Mouse (Mus musculus) right cerebral cortex, adult 18-20 months (tissue): ENCODE measurements around the gene Fam126a.
A peak's percentile ranks its signal among the peaks of the same experiment; 100 is the strongest.

Experiments
- DNase-seq: peaks from one replicate; pipeline ENCODE4 v3.0.0; 2022; ENCODE audit warnings: mixed read lengths

Gene Fam126a

GRCm38 (mm10) chr5:24039423-24039822 lies 8.9 kb upstream of the Fam126a start:
- no peak for DNase-seq

GRCm38 (mm10) chr5:24038819-24039218 lies 8.3 kb upstream of the Fam126a start:
- no peak for DNase-seq

DNA sequence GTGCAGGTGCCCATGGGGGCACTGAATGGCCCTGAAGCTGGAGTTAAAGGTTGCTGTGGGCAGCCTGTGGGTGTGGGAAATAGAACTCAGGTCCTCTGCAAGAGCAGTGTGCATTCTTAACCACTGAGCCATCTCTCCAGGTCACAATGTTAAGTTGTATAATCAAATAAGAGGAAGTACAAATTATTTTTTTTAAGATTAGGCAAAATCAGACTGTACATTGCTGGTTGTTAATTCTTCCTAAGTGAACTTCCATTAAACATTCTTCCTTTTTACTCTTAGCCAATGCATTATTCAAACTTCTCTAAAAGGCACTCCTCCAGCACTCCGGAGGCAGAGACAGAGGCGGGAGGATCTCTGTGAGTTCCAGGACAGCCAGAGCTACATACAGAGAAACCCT lies 7.7 kb upstream of the Fam126a start:
- no peak for DNase-seq

GRCm38 (mm10) chr5:24036731-24037130 lies 6.2 kb upstream of the Fam126a start:
- DNase-seq, result no peak

- DNase-seq, result no peak
Observed at GRCm38 (mm10) chr5:24034970-24035369, 4.5 kb upstream of the Fam126a start.

DNA sequence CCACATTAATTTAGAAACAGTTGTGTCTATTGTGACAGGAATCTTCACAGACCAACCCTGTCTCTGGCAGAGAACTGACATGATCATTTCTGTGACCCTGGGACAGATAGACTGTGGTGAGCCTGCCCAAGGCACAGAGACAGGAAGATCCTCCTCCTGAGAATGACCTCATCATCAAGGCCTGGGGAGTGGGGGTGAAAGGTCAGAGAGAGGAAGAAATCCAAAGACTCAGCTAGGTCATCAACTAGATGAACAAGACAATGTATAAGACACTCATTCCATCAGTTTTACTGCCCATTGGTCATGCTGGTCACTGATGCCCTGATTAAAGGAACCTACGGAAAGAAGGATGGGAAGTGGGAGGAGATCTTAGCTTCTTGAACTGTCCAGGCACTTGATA lies 3.6 kb upstream of the Fam126a start:
- no peak for DNase-seq

- peak; percentile 15 for DNase-seq
Observed at GRCm38 (mm10) chr5:24029946-24030578, 428 bp downstream of the Fam126a start.

- peak; percentile 42 for DNase-seq
Observed at GRCm38 (mm10) chr5:24029331-24029771, 1.1 kb downstream of the Fam126a start.

DNA sequence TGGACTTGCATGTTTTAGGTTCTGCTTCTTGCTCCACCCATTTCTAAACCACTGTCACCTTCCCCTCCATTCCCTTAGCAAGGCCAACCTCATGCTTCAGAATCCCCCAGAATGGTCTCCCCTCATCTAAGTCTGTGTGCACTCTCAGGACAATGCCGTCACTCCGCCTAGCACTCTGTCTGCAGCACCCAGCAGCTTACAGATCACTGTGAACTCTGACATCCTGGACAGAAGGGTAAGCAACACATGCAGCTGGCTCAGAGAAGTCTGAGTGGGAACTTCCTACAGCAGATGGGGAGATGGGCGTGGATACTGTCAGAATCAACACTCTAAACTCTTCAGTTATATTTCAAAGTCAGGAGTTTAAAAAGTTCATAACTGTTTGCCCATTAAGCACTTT lies 5.5 kb downstream of the Fam126a start:
- no peak for DNase-seq

- DNase-seq, result no peak
Observed at GRCm38 (mm10) chr5:24023226-24023625, 7.3 kb downstream of the Fam126a start.

- no peak for DNase-seq
Observed at GRCm38 (mm10) chr5:24021683-24022082, 8.8 kb downstream of the Fam126a start.

DNA sequence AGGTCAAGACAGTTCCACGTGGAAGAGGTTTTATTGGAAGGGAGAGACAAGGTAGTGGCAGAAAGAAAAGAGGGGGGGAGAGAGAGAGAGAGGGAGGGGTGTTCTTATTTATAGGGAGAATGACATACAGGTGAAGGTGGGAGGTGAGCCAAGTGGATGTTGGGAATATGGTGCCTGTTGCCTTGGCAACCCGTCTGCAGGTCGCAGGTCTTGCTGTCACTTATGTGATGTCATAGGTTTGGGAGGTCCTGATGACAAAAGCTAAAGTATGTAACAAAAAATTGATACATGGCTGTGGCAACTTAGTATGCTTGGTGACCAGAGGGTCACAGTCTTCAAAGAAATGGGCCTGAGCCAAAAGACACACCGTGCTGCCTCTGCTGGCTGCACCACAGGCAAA lies 10.1 kb downstream of the Fam126a start:
- DNase-seq, result no peak

DNA sequence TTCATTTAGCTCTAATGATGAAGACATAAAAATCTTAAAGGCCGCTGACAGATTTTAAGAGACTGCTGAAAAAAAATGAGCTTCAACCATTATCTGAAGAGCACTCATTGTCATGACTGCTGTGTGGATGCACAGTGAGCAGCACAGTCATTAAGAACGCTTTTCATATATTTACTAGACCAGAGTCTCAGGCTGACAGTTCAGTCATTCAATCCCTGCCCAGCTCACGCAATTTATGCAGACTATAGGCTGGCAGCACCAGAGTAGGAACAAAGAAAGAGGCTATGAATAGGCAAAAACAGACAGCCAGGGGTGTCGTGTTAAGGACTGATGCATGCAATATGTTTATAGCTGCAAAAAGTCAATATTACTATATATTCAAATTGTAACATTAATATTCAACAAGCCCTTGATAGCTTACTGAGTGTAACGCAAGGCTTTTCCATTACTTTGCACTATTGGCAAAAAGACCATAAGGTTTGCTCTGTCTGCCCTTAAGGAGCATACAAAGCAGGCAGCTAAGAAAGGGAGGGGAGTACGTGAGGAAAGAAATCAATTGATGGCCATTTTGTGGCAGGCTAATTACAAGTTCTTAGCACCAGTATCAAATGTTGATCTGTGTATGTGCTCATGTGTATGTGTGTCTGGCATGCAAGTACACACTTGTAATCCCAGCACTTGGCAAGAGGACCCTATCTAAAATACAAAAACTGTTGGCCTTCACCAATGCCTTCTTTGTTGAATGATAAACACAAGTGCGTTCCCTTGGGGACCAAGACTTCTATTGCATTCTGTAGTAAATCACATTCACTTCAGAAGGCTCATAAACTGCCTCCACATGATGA lies 10.9 kb downstream of the Fam126a start:
- no peak for DNase-seq

GRCm38 (mm10) chr5:24018621-24019261 lies 11.7 kb downstream of the Fam126a start:
- DNase-seq, result no peak

DNA sequence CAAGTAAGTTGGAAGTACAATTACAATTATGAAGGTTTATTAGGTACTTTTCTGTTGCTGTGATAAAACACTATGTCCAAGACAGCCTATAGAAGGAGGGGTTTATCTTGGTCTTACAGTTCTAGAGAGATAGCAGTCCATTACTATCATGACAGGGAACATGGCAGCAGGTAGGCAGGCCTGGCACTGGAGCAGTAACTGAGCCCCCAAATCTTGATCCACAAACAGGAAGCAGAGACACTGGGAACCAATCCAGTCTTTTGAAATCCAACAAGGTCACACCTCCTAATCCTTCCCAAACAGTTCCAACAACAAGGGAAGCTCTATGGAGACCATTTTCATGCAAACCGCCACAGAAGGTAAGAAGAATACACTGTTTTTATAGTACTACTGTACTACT lies 13.6 kb downstream of the Fam126a start:
- no peak for DNase-seq

- DNase-seq, result no peak
Observed at GRCm38 (mm10) chr5:24013338-24014003, 17.0 kb downstream of the Fam126a start.

DNA sequence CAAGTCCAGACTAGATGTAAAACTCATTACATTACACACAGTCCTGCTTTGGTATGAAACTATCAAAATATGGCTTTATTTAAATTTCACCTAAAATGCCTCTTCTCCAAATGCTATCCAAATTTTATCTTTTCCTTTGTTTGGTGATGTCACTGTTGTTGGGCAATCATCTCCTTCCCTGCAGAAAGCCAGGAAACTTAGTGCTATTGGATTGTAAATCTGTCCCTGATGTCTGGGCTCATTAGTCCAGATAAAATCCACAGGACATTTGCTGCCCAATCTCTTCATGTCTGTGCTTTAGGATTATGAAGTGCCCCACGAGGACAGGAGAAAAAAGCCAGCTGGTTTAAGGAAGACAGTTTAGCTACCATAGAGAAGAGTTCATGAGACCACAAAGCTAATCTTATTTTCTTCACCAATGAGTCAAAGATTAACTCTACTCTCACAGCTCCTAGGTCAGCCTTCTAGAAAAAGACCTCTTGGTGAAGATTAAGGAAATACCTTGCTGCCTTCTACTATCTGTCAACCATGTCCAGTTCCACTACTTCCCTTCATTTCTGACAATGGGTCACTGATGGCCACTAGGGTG lies 31.3 kb downstream of the Fam126a start:
- DNase-seq, result no peak

DNA sequence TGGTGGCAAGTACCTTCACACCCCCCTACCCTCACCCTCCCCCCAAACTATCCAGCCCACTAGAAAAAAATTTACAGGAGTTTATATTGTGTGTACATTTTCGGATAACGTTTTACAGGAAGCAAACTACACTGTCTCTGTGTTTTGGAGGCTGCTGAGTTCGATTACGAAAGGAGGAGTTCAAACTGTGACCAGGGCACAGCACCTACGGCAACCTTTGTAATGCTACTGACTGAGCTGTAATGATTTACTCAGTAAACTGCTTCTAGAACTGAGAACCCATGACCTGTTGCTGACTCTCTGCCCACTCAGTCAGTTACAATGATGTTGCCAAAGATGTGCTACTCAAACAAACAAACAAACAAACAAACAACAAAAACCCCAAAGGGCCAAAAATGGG lies 34.5 kb downstream of the Fam126a start:
- no peak for DNase-seq

DNA sequence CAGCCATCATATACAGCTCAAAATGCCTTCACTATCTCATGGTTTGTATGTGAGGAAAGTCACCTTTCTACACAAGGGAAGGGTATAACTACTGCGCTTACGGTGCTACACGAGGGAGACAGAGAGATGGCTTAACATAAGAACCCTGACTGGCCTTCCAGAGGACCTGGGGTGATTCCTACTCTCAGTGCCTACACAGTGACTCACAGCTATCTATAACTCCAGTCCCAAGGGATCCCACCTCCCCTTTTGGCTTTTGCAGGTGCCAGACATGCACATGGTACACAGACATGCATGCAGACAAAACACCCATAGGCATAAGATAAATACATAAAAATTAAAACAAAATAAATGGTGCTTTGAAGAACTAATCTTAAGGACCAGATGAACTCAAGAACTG lies 35.6 kb downstream of the Fam126a start:
- no peak for DNase-seq

DNA sequence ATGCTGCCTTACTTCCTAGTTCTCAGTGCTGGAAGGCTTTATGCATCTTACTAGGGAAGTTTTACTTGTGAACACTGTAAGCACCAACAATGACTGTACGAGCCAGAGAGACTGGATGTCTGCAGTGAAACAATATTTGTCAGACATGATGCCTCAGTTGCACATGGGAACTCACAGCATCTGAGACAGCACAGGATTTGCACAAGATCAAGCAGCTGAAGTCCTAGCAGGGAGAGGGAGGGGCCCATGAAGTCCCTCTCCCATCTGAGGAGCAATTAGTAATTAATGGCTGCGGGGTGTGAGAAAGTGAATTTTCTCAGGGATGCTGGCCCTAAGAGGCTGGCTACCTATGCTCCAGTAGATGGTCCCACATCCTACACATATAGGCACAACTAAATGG lies 36.3 kb downstream of the Fam126a start:
- no peak for DNase-seq

GRCm38 (mm10) chr5:23993553-23993894 lies 37.0 kb downstream of the Fam126a start:
- DNase-seq, result no peak

DNA sequence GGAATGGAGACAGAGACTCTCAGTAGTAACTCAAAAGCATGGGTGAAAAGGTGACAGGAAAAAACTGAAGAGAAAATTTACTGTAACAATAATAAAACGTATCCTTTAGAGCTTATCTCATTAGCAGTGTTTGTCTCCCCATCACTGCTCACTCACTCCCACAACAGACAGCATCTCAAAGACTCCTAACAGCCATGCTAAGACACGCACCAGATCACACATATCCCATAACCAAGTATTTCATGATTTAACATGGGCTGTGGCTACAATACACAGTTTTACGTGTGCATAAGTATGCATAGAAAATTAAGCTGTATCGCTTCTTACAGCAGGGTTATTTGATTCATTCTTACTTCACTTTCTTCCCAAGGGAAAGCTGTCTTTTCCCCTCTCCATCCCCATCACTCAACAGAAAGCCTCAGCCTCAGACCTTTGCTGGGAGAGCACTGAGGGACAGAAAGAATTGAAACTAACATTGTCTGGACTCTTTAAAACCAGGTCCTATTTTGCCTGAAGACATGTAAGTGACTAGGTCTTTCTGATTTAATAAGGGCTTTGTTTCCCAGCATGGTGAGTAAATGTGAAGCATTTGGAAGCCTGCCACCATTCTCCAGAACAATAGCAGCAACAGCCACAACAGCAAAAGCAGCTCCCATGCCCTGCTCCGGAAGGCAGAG lies 37.5 kb downstream of the Fam126a start:
- peak; percentile 14 for DNase-seq
